ENCODE assay signal across 10 mouse cellular contexts in the genomic region with DNA sequence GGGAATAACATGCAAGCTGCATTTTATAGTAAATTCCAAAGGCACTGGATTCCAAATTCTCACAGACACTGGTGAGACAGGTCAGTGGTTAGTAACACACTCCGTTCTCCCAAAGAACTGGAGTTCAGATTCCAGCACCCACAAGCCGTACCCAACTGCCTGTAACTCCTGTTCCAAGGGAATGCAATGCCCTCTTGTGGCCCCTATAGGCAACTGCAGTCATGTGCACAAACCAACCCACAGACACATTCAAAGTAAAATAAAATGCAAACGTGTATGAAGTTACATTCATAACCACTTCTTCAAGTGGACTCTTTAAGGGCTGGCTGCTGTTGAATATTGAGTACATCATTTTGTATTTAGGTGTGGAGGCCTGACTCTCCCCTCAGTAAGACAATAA.
DNase-seq lines count a peak whose midpoint lies in the region; TF ChIP-seq lines count a peak whose summit lies in the region.
"Had no signal": no experiment of that assay in that cellular context is flagged by ENCODE, and none has a peak within 500 bp of the region (broad histone marks: within the 10 kb centered on the region; RNA-seq: fewer than 3 reads in every experiment).

No protein-coding gene starts in this region.

- DNase-seq in layer of hippocampus, adult 2 months (ENCODE audit: low spot score in 2 of 2), result no peak
- DNase-seq in layer of hippocampus, postnatal 10 days (ENCODE audit: low spot score in 2 of 2), result no peak
- DNase-seq in 416B (ENCODE audit: low read depth) (peak; percentile 30), A20 (ENCODE audit: low read depth, low spot score) (peak; percentile 37)
- no peak for DNase-seq in brain, embryonic 14.5 days (ENCODE audit: low read depth)
- no peak for DNase-seq in gastrocnemius, postnatal 4 days (ENCODE audit: low spot score in 2 of 2)
- no peak for DNase-seq in embryo, embryonic 10.5 days (ENCODE audit: low spot score)
- DNase-seq: cerebellum, postnatal 36 days had no signal

- no peak for TF ChIP-seq POLR2A in brain, embryonic 14.5 days (IDR thresholded peaks at IDR 0.05; ENCODE audit: borderline replicate concordance, extremely low read depth, insufficient read depth, insufficient read length, poor library complexity, severe bottlenecking)

- TF ChIP-seq CTCF in layer of hippocampus, adult 2 months (conservative IDR thresholded peaks at IDR 0.05), result peak; percentile 56
- TF ChIP-seq CTCF in brain, embryonic 14.5 days (IDR thresholded peaks at IDR 0.05; ENCODE audit: borderline replicate concordance, extremely low read depth, insufficient read depth, insufficient read length), result peak; percentile 32; the same call in 1 of the 2 replicates

- no peak overlapping the region for H3K4me3 ChIP-seq in layer of hippocampus, adult 2 months
- H3K4me3 ChIP-seq: heart, embryonic 15.5 days had no signal

- H3K27ac ChIP-seq in layer of hippocampus, adult 2 months, result no peak overlapping the region
- H3K27ac ChIP-seq: heart, embryonic 15.5 days; macrophage had no signal

Comparison
In these comparisons a context has a peak if more than half of its experiments do, and no peak if none do; other contexts are left out.
1. DNase-seq: peak in 416B (single experiment) and A20 (single experiment); none in layer of hippocampus, adult 2 months (0 of 2), layer of hippocampus, postnatal 10 days (0 of 2), brain, embryonic 14.5 days (single experiment), gastrocnemius, postnatal 4 days (0 of 2) and embryo, embryonic 10.5 days (single experiment).